Comparison of ENCODE assay signal across 10 mouse cellular contexts in genomic region chr8:91991542-91992452, GRCm38 (mm10).
DNase-seq lines count a peak whose midpoint lies in the region; ATAC-seq and TF ChIP-seq lines count a peak whose summit lies in the region.
"Had no signal": no experiment of that assay in that cellular context is flagged by ENCODE, and none has a peak within 500 bp of the region (broad histone marks: within the 10 kb centered on the region; RNA-seq: fewer than 3 reads in every experiment).

No protein-coding gene starts in this region.

- H3K27me3 ChIP-seq in kidney, postnatal 0 days (ENCODE audit: insufficient read depth, low read length), result peaks cover 9% of the 10 kb centered on the region; the same call in 1 of the 2 replicates
- H3K27me3 ChIP-seq in kidney, embryonic 15.5 days, result peaks cover 85% of the 10 kb centered on the region
- peaks cover 5% of the 10 kb centered on the region; the same call in 1 of the 2 replicates for H3K27me3 ChIP-seq in forebrain, postnatal 0 days (ENCODE audit: insufficient read depth, low read length)
- no peaks in the 10 kb centered on the region; the same call in 1 of the 2 replicates for H3K27me3 ChIP-seq in intestine, postnatal 0 days (replicated peaks; ENCODE audit: control insufficient read depth, insufficient read depth, low read length)
- H3K27me3 ChIP-seq in neural tube, embryonic 13.5 days, result peaks cover 31% of the 10 kb centered on the region; the same call in 1 of the 2 replicates
- H3K27me3 ChIP-seq: CH12.LX had no signal

- H3K4me1 ChIP-seq in kidney, postnatal 0 days (replicated peaks; ENCODE audit: insufficient read depth, low read length), result 0 out of 2 replicates have a peak, but pooled peaks cover 4% of the 10 kb centered on the region
- H3K4me1 ChIP-seq in kidney, embryonic 15.5 days, result peaks cover 23% of the 10 kb centered on the region
- peaks cover 3% of the 10 kb centered on the region; the same call in 1 of the 2 replicates for H3K4me1 ChIP-seq in forebrain, postnatal 0 days (ENCODE audit: insufficient read depth)
- no peaks in the 10 kb centered on the region for H3K4me1 ChIP-seq in intestine, postnatal 0 days (replicated peaks; ENCODE audit: control insufficient read depth, insufficient read depth, low read length)
- H3K4me1 ChIP-seq in neural tube, embryonic 13.5 days (replicated peaks), result peaks cover 64% of the 10 kb centered on the region

- no peak overlapping the region for H3K4me3 ChIP-seq in kidney, postnatal 0 days (replicated peaks; ENCODE audit: low read depth, low read length)
- H3K4me3 ChIP-seq in kidney, embryonic 15.5 days (replicated peaks), result no peak overlapping the region
- H3K4me3 ChIP-seq in forebrain, postnatal 0 days (ENCODE audit: low read depth, low read length), result peak overlapping the region; percentile 24; the same call in 1 of the 2 replicates
- H3K4me3 ChIP-seq in intestine, postnatal 0 days (ENCODE audit: low read depth, low read length), result no peak overlapping the region
- H3K4me3 ChIP-seq in neural tube, embryonic 13.5 days, result peak overlapping the region; percentile 6; the same call in 1 of the 2 replicates

- no peak for ATAC-seq in kidney, postnatal 0 days (replicated peaks; ENCODE audit: low FRiP score, low read depth)
- no peak for ATAC-seq in kidney, embryonic 15.5 days (replicated peaks; ENCODE audit: low FRiP score)
- ATAC-seq in forebrain, postnatal 0 days, result peak; percentile 62
- ATAC-seq in intestine, postnatal 0 days, result no peak
- 0 out of 2 replicates have a peak, but pooled peaks have one; percentile 49 for ATAC-seq in neural tube, embryonic 13.5 days (ENCODE audit: low read depth)

- 47% methylated on average over 25 of the region's 25 CpGs for WGBS in kidney, postnatal 0 days
- WGBS in kidney, embryonic 15.5 days, result 51% methylated on average over 25 of the region's 25 CpGs
- WGBS in forebrain, postnatal 0 days, result 8% methylated on average over 25 of the region's 25 CpGs
- WGBS in intestine, postnatal 0 days, result 43% methylated on average over 25 of the region's 25 CpGs
- 22% methylated on average over 25 of the region's 25 CpGs for WGBS in neural tube, embryonic 13.5 days

- peak; percentile 43 for DNase-seq in kidney, postnatal 0 days (ENCODE audit: low spot score)
- peak; percentile 43 for DNase-seq in forebrain, postnatal 0 days
- DNase-seq in spleen, postnatal 4 days (ENCODE audit: low spot score in 2 of 2), result no peak
- no peak for DNase-seq in cerebellum, adult 11-12 months
- no peak for DNase-seq in layer of hippocampus, adult 18-20 months (ENCODE audit: low spot score in 2 of 2)

- H3K4me2 ChIP-seq in kidney, postnatal 0 days (ENCODE audit: low read length), result peak overlapping the region; percentile 17; the same call in 1 of the 2 replicates
- H3K4me2 ChIP-seq in kidney, embryonic 15.5 days, result no peak overlapping the region
- H3K4me2 ChIP-seq in forebrain, postnatal 0 days (ENCODE audit: low read depth), result peak overlapping the region; percentile 41
- H3K4me2 ChIP-seq in intestine, postnatal 0 days (replicated peaks; ENCODE audit: low read depth), result 0 out of 2 replicates have a peak overlapping the region, but pooled peaks have one; percentile 25
- peak overlapping the region; percentile 40 for H3K4me2 ChIP-seq in neural tube, embryonic 13.5 days

- no peaks in the 10 kb centered on the region for H3K9me3 ChIP-seq in kidney, postnatal 0 days (replicated peaks; ENCODE audit: low read length)
- H3K9me3 ChIP-seq in kidney, embryonic 15.5 days (replicated peaks), result no peaks in the 10 kb centered on the region
- H3K9me3 ChIP-seq in forebrain, postnatal 0 days (ENCODE audit: low read length), result no peaks in the 10 kb centered on the region
- no peaks in the 10 kb centered on the region for H3K9me3 ChIP-seq in intestine, postnatal 0 days (ENCODE audit: control insufficient read depth)
- H3K9me3 ChIP-seq in neural tube, embryonic 13.5 days, result 0 out of 2 replicates have a peak, but pooled peaks cover 3% of the 10 kb centered on the region

- H3K9ac ChIP-seq in kidney, postnatal 0 days (ENCODE audit: low read depth, low read length), result no peak overlapping the region
- no peak overlapping the region for H3K9ac ChIP-seq in kidney, embryonic 15.5 days
- peak overlapping the region; percentile 31; the same call in 1 of the 2 replicates for H3K9ac ChIP-seq in forebrain, postnatal 0 days
- H3K9ac ChIP-seq in intestine, postnatal 0 days (ENCODE audit: low read depth, low read length), result no peak overlapping the region
- H3K9ac ChIP-seq in neural tube, embryonic 13.5 days, result peak overlapping the region; percentile 49; the same call in 1 of the 2 replicates

- no peak for TF ChIP-seq CTCF in kidney, postnatal 0 days (IDR thresholded peaks at IDR 0.05; ENCODE audit: low read depth)
- no peak for TF ChIP-seq CTCF in forebrain, postnatal 0 days (IDR thresholded peaks at IDR 0.05; ENCODE audit: low read depth)
- TF ChIP-seq CTCF in intestine, postnatal 0 days (IDR thresholded peaks at IDR 0.05; ENCODE audit: low read depth), result no peak

- no peaks in the 10 kb centered on the region for H3K36me3 ChIP-seq in kidney, postnatal 0 days (ENCODE audit: insufficient read depth, low read length)
- H3K36me3 ChIP-seq in kidney, embryonic 15.5 days, result no peaks in the 10 kb centered on the region
- H3K36me3 ChIP-seq in forebrain, postnatal 0 days (ENCODE audit: insufficient read depth), result no peaks in the 10 kb centered on the region
- no peaks in the 10 kb centered on the region for H3K36me3 ChIP-seq in intestine, postnatal 0 days (ENCODE audit: control insufficient read depth, insufficient read depth)
- H3K36me3 ChIP-seq in neural tube, embryonic 13.5 days, result no peaks in the 10 kb centered on the region

- H3K27ac ChIP-seq in kidney, postnatal 0 days, result no peak overlapping the region
- H3K27ac ChIP-seq in kidney, embryonic 15.5 days, result no peak overlapping the region
- H3K27ac ChIP-seq in forebrain, postnatal 0 days (ENCODE audit: low read depth, low read length), result no peak overlapping the region
- H3K27ac ChIP-seq in intestine, postnatal 0 days (ENCODE audit: low read depth, low read length), result no peak overlapping the region
- peak overlapping the region; percentile 72 for H3K27ac ChIP-seq in neural tube, embryonic 13.5 days (replicated peaks)
- H3K27ac ChIP-seq: macrophage had no signal

Comparison
In these comparisons a context has a peak if more than half of its experiments do, and no peak if none do; other contexts are left out.
1. ATAC-seq: peak in forebrain, postnatal 0 days (single experiment) and neural tube, embryonic 13.5 days (single experiment); none in kidney, postnatal 0 days (single experiment), kidney, embryonic 15.5 days (single experiment) and intestine, postnatal 0 days (single experiment).
2. DNase-seq: peak in kidney, postnatal 0 days (single experiment) and forebrain, postnatal 0 days (single experiment); none in spleen, postnatal 4 days (0 of 2), cerebellum, adult 11-12 months (single experiment) and layer of hippocampus, adult 18-20 months (0 of 2).
3. H3K4me3 ChIP-seq: peak in forebrain, postnatal 0 days (single experiment) and neural tube, embryonic 13.5 days (single experiment); none in kidney, postnatal 0 days (single experiment), kidney, embryonic 15.5 days (single experiment) and intestine, postnatal 0 days (single experiment).
4. H3K9ac ChIP-seq: peak in forebrain, postnatal 0 days (single experiment) and neural tube, embryonic 13.5 days (single experiment); none in kidney, postnatal 0 days (single experiment), kidney, embryonic 15.5 days (single experiment) and intestine, postnatal 0 days (single experiment).